Mouse (Mus musculus): ENCODE data around the gene Nup93. TPM values are rescaled to one million over a fixed set of nuclear protein-coding genes. Genes with fewer than 3 reads are reported as not detected.
A peak's percentile ranks its signal among the peaks of the same experiment; 100 is the strongest.

Nup93 gene
- polyA plus RNA-seq, 1 experiment from 2014 or later: 39.4 TPM

DNA sequence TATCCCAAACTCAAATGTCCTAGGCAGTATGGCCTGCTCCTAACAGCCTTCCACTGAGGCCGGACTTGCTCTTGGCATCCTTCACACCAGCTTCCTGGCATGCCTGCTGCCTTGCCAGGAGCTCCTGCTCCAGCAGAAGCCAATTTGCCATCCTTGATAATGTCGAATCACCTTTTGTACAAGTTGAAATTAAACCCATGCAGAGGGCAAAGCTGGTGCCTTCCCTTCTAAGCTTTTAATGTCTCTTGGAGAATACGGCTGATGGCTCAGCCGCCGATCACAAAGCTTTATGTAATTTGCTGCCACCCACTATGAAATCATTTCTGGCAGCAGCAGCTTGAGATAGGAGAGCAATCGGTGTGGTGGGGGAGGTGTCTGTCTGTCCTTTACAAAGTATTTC lies 4.7 kb upstream of the Nup93 start:
- Histone ChIP-seq H3K9me3 (replicated peaks) (no peaks in the 10 kb centered on the region), H3K27me3 (peaks cover 12% of the 10 kb centered on the region), H3K36me3 (replicated peaks) (no peaks in the 10 kb centered on the region), H3K9ac (no peak overlapping the region), H3K4me2 (no peak overlapping the region), H3K27ac (replicated peaks) (no peak overlapping the region), H3K4me3 (replicated peaks) (no peak overlapping the region), H3K4me1 (replicated peaks) (peaks cover 11% of the 10 kb centered on the region)
- ATAC-seq (ENCODE audit: insufficient read depth): no peak
- 67% methylated on average over 6 of the region's 6 CpGs for WGBS (ENCODE audit: insufficient replicate concordance)

DNA sequence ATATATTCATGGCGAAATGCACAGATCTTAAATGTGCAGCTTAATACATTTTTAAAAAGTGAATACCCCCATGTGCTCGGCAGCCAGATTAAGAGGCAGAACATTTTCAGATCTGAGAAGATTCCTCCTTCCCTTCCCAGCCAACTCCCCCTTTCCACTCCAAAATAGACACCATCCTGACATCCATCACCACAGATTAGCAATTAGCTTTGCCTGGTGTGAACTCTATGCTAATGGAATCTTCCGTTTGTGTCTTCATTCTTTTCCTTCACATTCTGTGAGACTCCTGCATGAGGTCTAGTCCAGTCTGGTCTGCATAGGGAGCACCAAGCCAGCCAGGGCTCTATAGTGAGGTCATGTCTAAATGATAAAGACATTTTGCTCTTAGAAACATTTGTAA lies 4.1 kb upstream of the Nup93 start:
- Histone ChIP-seq H3K9me3 (replicated peaks) (no peaks in the 10 kb centered on the region), H3K4me2 (no peak overlapping the region), H3K9ac (no peak overlapping the region), H3K27ac (replicated peaks) (no peak overlapping the region), H3K4me3 (replicated peaks) (no peak overlapping the region), H3K27me3 (peaks cover 12% of the 10 kb centered on the region), H3K4me1 (replicated peaks) (peaks cover 17% of the 10 kb centered on the region), H3K36me3 (replicated peaks) (no peaks in the 10 kb centered on the region)
- 61% methylated on average over 3 of the region's 3 CpGs for WGBS (ENCODE audit: insufficient replicate concordance)
- ATAC-seq (ENCODE audit: insufficient read depth): no peak

DNA sequence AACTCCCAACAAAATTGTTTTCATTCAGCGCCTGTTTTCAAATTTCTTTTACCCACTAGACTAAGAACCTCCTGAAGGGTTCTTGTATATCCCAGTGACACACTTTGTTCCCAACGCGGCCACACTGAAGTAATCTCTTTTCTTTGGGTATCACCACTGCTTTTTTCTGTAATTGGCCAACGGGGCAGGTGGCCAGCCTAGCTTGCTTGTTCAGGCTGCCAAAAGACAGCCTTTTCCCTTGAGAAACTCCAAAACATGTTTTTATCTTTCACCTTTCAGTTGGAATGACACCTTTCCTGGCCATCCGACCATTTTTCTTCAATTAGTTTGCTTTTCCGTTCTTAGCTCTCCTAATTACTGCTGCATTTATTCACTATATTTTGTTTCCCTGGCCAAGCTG lies 545 bp upstream of the Nup93 start:
- Histone ChIP-seq H3K4me2 (peak overlapping the region; percentile 93), H3K9ac (0 out of 2 replicates have a peak overlapping the region, but pooled peaks have one; percentile 39), H3K4me3 (replicated peaks) (peak overlapping the region; percentile 79), H3K9me3 (replicated peaks) (no peaks in the 10 kb centered on the region), H3K4me1 (replicated peaks) (peaks cover 36% of the 10 kb centered on the region), H3K27ac (replicated peaks) (0 out of 2 replicates have a peak overlapping the region, but pooled peaks have one; percentile 48), H3K36me3 (replicated peaks) (no peaks in the 10 kb centered on the region), H3K27me3 (peaks cover 12% of the 10 kb centered on the region)
- 46% methylated on average over 6 of the region's 6 CpGs for WGBS (ENCODE audit: insufficient replicate concordance)
- no peak for ATAC-seq (ENCODE audit: insufficient read depth)

DNA sequence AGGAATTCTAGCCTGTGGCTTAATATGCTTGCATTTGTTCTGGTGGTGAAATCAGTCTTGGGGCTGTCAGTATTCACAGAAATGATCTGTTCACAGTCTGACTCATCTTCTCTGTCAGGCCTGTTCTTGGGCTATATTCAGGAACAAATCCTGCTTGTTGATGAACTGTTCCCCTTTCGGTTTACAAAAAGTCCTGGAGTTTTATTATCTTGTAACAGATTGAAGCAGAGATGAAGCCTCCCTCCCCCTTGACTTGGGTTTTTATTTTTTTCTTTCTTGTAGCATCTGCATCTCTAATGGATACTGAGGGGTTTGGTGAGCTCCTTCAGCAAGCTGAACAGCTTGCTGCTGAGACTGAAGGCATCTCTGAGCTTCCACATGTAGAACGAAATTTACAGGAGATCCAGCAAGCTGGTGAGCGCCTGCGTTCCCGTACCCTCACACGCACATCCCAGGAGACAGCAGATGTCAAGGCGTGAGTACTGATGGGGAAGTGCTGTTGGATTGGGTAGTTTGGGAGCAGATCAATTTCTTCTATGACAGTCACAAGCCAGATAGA lies 13.1 kb downstream of the Nup93 start:
- 82% methylated on average over 7 of the region's 7 CpGs for WGBS (ENCODE audit: insufficient replicate concordance)
- no peaks in the 10 kb centered on the region for H3K4me1 ChIP-seq (replicated peaks)

DNA sequence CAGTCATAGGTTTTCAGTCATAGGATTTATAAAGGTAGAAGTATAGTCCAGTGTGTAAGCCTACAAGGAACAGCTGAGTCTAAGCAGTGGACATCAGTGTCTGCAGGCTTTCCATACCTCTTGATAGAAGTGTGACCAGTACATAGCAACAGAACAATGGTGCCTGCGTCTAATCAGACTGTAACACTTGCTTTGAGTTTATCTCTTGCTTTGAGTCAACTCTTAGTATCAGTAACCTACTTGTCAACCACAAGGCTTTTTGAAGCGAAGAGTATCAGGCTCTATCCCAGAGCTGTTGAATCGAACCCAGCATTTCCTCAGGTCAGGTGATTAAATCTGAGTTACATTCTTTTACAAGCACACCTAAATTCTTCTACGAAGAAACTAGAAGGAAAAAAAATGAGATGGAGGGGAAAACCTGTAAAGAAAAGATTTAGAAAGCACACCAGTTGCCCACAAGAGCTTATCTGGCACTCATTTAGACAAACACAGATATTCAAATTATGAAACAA lies 25.9 kb downstream of the Nup93 start:
- Histone ChIP-seq H3K9ac (no peak overlapping the region), H3K27me3 (no peaks in the 10 kb centered on the region), H3K9me3 (replicated peaks) (no peaks in the 10 kb centered on the region), H3K27ac (replicated peaks) (no peak overlapping the region), H3K36me3 (replicated peaks) (peaks cover 36% of the 10 kb centered on the region), H3K4me2 (no peak overlapping the region), H3K4me3 (replicated peaks) (no peak overlapping the region), H3K4me1 (replicated peaks) (peaks cover 17% of the 10 kb centered on the region)
- peak; percentile 76 for ATAC-seq (ENCODE audit: insufficient read depth)
- 24% methylated on average over 4 of the region's 4 CpGs for WGBS (ENCODE audit: insufficient replicate concordance)

More for the DNA sequence above, 13.1 kb downstream of the Nup93 start:
- Histone ChIP-seq H3K4me2 (no peak overlapping the region), H3K36me3 (replicated peaks) (peaks cover 39% of the 10 kb centered on the region), H3K9ac (no peak overlapping the region), H3K27me3 (no peaks in the 10 kb centered on the region), H3K9me3 (replicated peaks) (no peaks in the 10 kb centered on the region), H3K27ac (replicated peaks) (no peak overlapping the region), H3K4me3 (replicated peaks) (no peak overlapping the region)
- no peak for ATAC-seq (ENCODE audit: insufficient read depth)

DNA sequence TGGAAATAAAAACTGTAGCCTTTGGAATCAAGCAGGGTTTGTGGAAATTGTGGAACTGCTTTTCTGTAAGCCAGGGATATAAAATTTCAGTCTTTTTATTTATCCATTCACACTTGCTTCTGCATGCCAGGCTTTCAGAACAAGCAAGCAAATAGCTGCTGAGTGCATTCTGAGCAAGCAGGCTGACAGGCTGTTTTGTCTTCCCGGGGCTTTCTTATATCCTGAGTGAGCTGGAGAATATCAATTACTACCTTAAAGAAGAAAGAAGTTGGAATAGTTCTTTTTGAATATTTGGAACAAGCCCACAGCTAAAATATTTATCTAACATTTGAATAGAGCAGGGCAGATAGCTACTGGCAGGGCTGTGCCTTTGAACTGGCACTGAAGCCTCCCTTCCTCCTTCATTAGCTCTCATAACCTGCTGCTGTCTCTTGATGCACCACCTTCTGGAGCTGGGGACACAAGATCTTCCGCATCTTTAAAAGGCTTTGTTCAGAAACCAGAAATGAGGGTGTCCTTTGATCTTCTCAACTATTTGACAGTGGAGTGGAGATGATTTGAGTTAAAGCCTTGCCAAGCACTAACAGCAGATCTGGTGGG lies 35.6 kb downstream of the Nup93 start:
- Histone ChIP-seq H3K4me3 (replicated peaks) (no peak overlapping the region), H3K36me3 (replicated peaks) (peaks cover 5% of the 10 kb centered on the region; the same call in 1 of the 2 replicates), H3K27me3 (no peaks in the 10 kb centered on the region), H3K9ac (no peak overlapping the region), H3K9me3 (replicated peaks) (no peaks in the 10 kb centered on the region), H3K27ac (replicated peaks) (no peak overlapping the region), H3K4me2 (no peak overlapping the region), H3K4me1 (replicated peaks) (0 out of 2 replicates have a peak, but pooled peaks cover 2% of the 10 kb centered on the region)
- ATAC-seq (ENCODE audit: insufficient read depth): no peak
- WGBS (ENCODE audit: insufficient replicate concordance): 85% methylated on average over 2 of the region's 2 CpGs

DNA sequence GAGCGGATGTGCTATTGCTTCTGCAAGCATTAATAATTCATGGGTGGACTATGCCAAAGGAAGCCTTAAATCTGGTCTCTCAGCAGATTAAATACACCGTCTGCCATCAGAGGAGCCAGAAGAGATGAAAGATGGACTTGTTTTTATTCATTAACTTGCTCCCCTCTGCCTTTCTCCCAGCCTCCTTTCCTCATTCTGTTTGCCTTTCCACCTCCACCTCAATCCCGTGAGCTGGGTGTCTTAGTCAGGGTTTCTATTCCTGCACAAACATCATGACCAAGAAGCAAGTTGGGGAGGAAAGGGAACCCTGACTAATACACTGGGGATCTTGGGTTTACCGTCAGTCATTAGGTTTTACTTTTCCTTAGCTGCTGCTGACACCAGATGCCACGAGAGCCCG lies 44.5 kb downstream of the Nup93 start:
- Histone ChIP-seq H3K4me1 (replicated peaks) (peaks cover 12% of the 10 kb centered on the region; the same call in 1 of the 2 replicates), H3K27me3 (no peaks in the 10 kb centered on the region), H3K36me3 (replicated peaks) (no peaks in the 10 kb centered on the region), H3K27ac (replicated peaks) (no peak overlapping the region), H3K4me3 (replicated peaks) (no peak overlapping the region), H3K4me2 (no peak overlapping the region), H3K9ac (no peak overlapping the region), H3K9me3 (replicated peaks) (no peaks in the 10 kb centered on the region)
- 75% methylated on average over 6 of the region's 6 CpGs for WGBS (ENCODE audit: insufficient replicate concordance)
- ATAC-seq (ENCODE audit: insufficient read depth): no peak

DNA sequence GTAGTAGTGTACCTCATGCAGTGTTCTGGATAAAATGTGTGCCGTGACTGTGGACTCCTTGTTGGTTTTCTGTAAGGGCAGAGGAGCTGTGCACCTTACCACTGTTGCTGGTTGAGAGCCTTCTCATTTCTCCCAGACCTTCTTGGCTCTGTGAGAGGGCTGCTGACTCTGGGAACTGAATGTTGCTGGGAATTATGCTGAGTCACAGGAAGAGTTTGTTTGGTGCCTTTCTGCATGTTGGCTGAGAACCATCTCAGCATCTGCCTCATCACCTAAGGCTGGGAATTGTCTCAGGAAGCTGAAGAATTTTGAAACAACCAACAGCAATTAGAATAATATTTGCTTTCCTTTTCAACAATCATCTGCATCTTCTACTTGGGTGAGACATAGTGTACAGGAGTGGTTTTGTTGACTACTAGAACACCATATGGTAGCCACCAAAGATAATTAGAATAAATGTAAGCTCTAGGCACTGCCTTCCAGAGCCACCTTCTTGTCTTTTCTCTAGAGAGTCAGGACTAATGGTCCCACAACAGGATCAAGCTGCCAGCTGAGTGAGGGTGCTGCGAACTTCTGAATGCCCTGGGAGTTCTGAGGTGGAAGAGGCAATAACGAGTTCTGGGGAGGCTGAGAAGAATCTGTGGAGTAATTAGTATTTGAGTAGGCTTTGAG lies 48.4 kb downstream of the Nup93 start:
- no peaks in the 10 kb centered on the region for H3K27me3 ChIP-seq
- WGBS (ENCODE audit: insufficient replicate concordance): 64% methylated on average over 3 of the region's 3 CpGs
- H3K9ac ChIP-seq: no peak overlapping the region
- H3K27ac ChIP-seq (replicated peaks): no peak overlapping the region
- peaks cover 9% of the 10 kb centered on the region; the same call in 1 of the 2 replicates for H3K4me1 ChIP-seq (replicated peaks)
- no peaks in the 10 kb centered on the region for H3K36me3 ChIP-seq (replicated peaks)
- no peak overlapping the region for H3K4me3 ChIP-seq (replicated peaks)
- no peak overlapping the region for H3K4me2 ChIP-seq
- ATAC-seq (ENCODE audit: insufficient read depth): no peak
- H3K9me3 ChIP-seq (replicated peaks): no peaks in the 10 kb centered on the region

DNA sequence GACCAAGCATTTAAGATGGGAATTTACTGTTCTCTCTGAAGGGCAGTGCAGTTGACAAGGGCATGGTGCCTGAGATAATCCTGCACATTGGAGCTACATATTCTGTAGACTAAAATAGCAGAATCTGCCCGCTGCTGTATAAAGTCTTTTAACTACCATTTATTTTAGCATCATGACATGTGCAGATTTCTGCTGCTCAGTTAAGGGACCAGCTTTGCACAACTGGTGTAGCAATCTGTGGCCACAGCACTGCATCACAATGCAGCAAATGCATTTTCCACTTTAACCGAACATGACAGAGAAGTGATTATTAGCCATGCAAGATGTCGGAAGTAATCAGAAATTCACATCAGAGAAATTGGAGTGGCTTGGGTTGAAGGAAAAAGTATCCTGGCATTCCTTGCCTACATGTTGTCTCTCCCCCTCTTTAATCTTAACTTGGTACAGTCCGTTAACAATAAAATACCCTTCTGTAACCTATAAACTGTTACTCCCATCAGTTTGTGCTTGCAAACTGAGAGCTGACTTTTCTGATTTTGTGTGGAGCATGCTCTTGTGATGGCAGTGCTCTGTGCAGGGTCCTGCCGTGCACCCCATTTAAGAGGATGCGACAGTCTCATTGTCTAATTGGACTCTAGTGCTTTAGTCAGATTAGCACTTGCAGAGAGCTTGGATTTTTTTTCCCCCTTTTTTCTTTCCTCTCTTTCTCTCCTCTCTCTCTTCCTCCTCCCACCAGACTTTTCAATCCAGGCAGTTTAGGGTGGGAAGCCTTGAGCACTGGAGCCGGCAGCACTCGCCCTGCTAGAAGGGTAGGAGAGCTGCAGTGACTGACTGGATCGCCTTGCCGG lies 52.2 kb downstream of the Nup93 start:
- Histone ChIP-seq H3K4me2 (no peak overlapping the region), H3K27ac (replicated peaks) (no peak overlapping the region), H3K9ac (no peak overlapping the region), H3K4me3 (replicated peaks) (no peak overlapping the region), H3K36me3 (replicated peaks) (no peaks in the 10 kb centered on the region), H3K4me1 (replicated peaks) (peaks cover 9% of the 10 kb centered on the region; the same call in 1 of the 2 replicates), H3K9me3 (replicated peaks) (no peaks in the 10 kb centered on the region), H3K27me3 (no peaks in the 10 kb centered on the region)
- ATAC-seq (ENCODE audit: insufficient read depth): no peak
- 78% methylated on average over 10 of the region's 10 CpGs for WGBS (ENCODE audit: insufficient replicate concordance)

DNA sequence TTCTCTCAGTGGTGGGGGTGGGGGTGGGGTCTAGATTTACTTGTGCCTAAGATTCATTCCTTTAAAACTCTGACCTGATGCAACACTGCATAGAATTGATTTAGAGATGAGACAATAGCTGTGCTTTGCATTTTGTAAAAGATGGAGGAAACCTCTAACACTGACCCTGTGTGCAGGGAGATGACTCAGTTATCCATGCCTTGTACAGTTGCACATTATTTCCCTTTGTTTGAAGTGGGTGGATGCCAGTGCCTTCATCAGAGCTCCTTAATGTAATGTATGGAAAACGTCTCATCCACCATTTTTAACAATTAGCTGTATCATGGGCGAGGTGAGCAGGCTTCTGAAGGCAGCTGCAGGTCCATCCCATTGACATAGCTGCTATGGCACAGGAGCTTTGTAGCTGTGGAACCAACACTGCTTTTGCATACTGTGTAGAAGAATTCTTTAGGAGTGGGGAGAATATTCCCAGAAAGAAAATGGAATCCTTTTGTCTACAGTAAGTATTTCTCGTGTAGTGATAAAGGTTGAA lies 54.1 kb downstream of the Nup93 start:
- Histone ChIP-seq H3K4me3 (replicated peaks) (no peak overlapping the region), H3K27ac (replicated peaks) (no peak overlapping the region), H3K4me2 (no peak overlapping the region), H3K27me3 (no peaks in the 10 kb centered on the region), H3K9me3 (replicated peaks) (no peaks in the 10 kb centered on the region), H3K4me1 (replicated peaks) (no peaks in the 10 kb centered on the region), H3K36me3 (replicated peaks) (no peaks in the 10 kb centered on the region), H3K9ac (no peak overlapping the region)
- 61% methylated on average over 3 of the region's 3 CpGs for WGBS (ENCODE audit: insufficient replicate concordance)
- ATAC-seq (ENCODE audit: insufficient read depth): no peak
